Mouse (Mus musculus) kidney, postnatal 25 days (tissue): ENCODE measurements around the gene Ncaph.
"Not testable (repeated sequence)": the region's sequence is repeated elsewhere in the genome, so short reads cannot be mapped to it uniquely, and the experiment has no call there.

Experiments used
- DNase-seq, 2 experiments: peaks; one replicate each; pipeline ENCODE4 v3.0.0; 2021; ENCODE audit warnings: mixed read lengths in 2 of 2

Gene Ncaph

GRCm38 (mm10) chr2:127080591-127081218 is 53.0 kb downstream of the Ncaph start:
- no peak for DNase-seq

GRCm38 (mm10) chr2:127079881-127080590 is 53.7 kb downstream of the Ncaph start:
- peak; percentile 57 to 81 for DNase-seq

GRCm38 (mm10) chr2:127079066-127079465 is 54.7 kb downstream of the Ncaph start:
- not testable (repeated sequence) for DNase-seq

- DNase-seq = no peak
Measured at GRCm38 (mm10) chr2:127077611-127078010, 56.1 kb downstream of the Ncaph start.

- DNase-seq = no peak
Measured at GRCm38 (mm10) chr2:127074116-127074515, 59.6 kb downstream of the Ncaph start.

- no peak for DNase-seq
Measured at GRCm38 (mm10) chr2:127070879-127071278, 62.9 kb downstream of the Ncaph start.

- DNase-seq = peak; percentile 94 to 97
Measured at GRCm38 (mm10) chr2:127070435-127070841, 63.3 kb downstream of the Ncaph start, which contains the start of gene Blvra. TSS of gene Blvra (plus strand) at chr2:127070665.

GRCm38 (mm10) chr2:127069781-127070434 is 63.8 kb downstream of the Ncaph start:
- DNase-seq = no peak

- DNase-seq = no peak
Measured at GRCm38 (mm10) chr2:127068806-127069205, 64.9 kb downstream of the Ncaph start.

- no peak for DNase-seq
Measured at GRCm38 (mm10) chr2:127061471-127061870, 72.3 kb downstream of the Ncaph start.
